Mouse (Mus musculus) bone marrow, adult 2 months (tissue): ENCODE data around the gene Urad.

Source experiments
- CTCF ChIP-seq: fragments of 200-500 bp; IDR thresholded peaks from 2 replicates; pipeline ENCODE4 v1.5.1; 2011; ENCODE audit warnings: low read length, control low read depth; ENCODE audit not compliant: control insufficient read depth, insufficient read depth
- POLR2A ChIP-seq: fragments of 200-500 bp; IDR thresholded peaks from 2 replicates; pipeline ENCODE4 v1.6.1; 2011; ENCODE audit warnings: low read depth, mild to moderate bottlenecking, control low read depth, low read length, borderline replicate concordance; ENCODE audit not compliant: control insufficient read depth

DNA sequence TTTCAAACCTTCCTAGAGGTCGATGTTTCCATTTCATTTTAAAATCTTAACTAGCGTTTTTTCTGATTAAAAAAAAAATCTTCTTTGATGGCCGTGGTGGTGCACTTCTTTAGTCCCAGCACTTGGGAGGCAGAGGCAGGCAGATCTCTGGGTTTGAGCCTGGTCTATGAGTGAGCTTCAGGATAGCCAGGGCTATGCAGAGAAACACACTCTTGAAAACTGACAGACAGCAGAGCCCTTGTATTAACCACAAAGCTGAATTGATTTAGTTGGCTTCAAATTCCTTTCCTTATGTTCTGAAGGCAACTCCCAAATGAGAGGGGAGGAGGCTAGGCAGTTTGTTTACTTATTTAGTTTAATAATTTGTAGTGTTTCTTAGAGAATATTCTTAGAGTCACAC, 46.5 kb downstream of the Urad start:
- TF ChIP-seq CTCF, result no peak
- TF ChIP-seq POLR2A, result no peak
